Mouse (Mus musculus): ENCODE measurements at regions not wholly inside any gene's neighbourhood (a gene's known extent, or its start where the extent isn't known, plus 50 kb on each side); places are given as distances from the start of the nearest gene placed in this dataset.

- no peak for TF ChIP-seq MAFK (IDR thresholded peaks at IDR 0.05; ENCODE audit: borderline replicate concordance, low read depth, low read length)
- TF ChIP-seq POLR2AphosphoS2 (IDR thresholded peaks at IDR 0.05; ENCODE audit: low read length), result no peak
- no peak for TF ChIP-seq BHLHE40 (IDR thresholded peaks at IDR 0.05; ENCODE audit: borderline replicate concordance, low read depth, low read length)
- no peak for TF ChIP-seq POLR2A (IDR thresholded peaks at IDR 0.05; ENCODE audit: control insufficient read depth in 1 of 2, insufficient read depth in 1 of 2, low read depth in 1 of 2, low read length in 2 of 2, poor library complexity in 1 of 2)
- no peak for TF ChIP-seq ZNF384 (IDR thresholded peaks at IDR 0.05; ENCODE audit: low read depth, low read length)
- no peak for TF ChIP-seq HCFC1 (IDR thresholded peaks at IDR 0.05; ENCODE audit: low read depth, low read length)
- TF ChIP-seq USF1 (IDR thresholded peaks at IDR 0.05; ENCODE audit: low read depth, low read length), result no peak
- no peak for TF ChIP-seq TAL1 (IDR thresholded peaks at IDR 0.05; ENCODE audit: low read length)
- TF ChIP-seq ZMIZ1 (IDR thresholded peaks at IDR 0.05; ENCODE audit: low read depth, low read length), result no peak
These were observed 454.3 kb upstream of the Tbx3 start for GRCm38 (mm10) chr5:119216146-119216545.
